Mouse (Mus musculus) heart, postnatal 36 days (tissue): ENCODE measurements at regions not wholly inside any gene's neighbourhood (a gene's known extent, or its start where the extent isn't known, plus 50 kb on each side); places are given as distances from the start of the nearest gene placed in this dataset.

Experiments
- DNase-seq, 2 experiments: peaks; one replicate each; pipeline ENCODE4 v3.0.0; 2021 to 2022
- intact Hi-C: fragments of 180-260 bp; cut with DNase I; formaldehyde crosslinking; loops from one replicate; pipeline ENCODE4 v1.15.1; 2025

DNA sequence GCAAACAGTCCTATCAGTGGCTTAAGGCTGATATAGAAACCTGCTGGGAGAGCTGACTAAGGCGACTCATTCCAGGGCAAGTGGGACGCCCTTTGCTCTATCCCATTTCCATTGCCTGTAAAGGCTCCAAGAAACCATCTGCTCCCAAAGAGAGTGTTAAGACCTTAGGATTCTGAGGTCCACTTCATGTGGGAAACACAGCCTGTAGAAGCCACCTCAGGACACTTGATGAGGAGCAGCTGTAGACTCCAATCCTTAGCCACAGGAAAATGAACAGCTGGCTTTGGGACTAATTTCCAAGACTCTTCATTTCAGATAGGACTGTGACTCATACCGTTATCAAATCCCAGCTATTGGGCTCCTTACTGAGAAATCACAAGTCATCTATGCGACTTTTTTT is 188.6 kb downstream of the Thbs2 start:
- peak in 1 of 2 experiments; percentile 16 for DNase-seq
- intact Hi-C loops, result no loop called here

- no peak for DNase-seq
- intact Hi-C loops, result no loop called here
Observed at GRCm38 (mm10) chr17:14503670-14504069, 190.4 kb downstream of the Thbs2 start.

GRCm38 (mm10) chr17:14501341-14501740 is 192.7 kb downstream of the Thbs2 start:
- no peak for DNase-seq
- intact Hi-C loops, result no loop called here

GRCm38 (mm10) chr17:14497086-14497485 is 196.9 kb downstream of the Thbs2 start:
- no peak for DNase-seq

DNA sequence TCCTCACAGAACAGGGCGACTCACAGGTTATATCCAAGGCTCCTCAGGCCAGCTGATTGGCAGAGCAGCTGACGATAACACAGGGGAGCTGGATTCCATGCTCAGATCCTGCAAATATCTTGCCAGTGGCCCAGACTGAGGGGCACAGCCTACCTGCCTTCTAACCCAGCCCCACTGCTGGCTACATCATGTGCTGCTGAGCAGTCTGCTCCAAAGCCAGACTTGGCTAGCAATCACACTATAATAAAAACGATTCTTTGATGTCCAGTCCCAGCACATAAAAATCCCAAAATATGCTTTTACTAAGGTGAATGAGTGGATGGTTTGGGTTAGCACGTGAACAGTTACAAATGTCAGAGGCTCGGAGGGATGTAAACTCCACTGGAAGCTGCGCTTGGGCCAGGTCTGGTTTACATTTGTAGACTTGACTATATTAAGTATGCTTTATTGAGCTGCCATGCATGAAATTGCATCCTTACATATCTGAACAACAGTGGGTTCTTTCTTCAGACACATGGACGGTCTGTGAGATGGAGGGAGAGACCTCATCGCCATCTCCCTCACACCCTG is 200.2 kb downstream of the Thbs2 start:
- DNase-seq, result no peak
- intact Hi-C loops, result no loop called here

More at GRCm38 (mm10) chr17:14497086-14497485, 196.9 kb downstream of the Thbs2 start:
- intact Hi-C loops, result no loop called here

GRCm38 (mm10) chr17:14492936-14493335 is 201.1 kb downstream of the Thbs2 start:
- no peak for DNase-seq
- intact Hi-C loops, result no loop called here

GRCm38 (mm10) chr17:14481746-14482145 is 202.4 kb downstream of the Smoc2 start:
- no peak for DNase-seq
- intact Hi-C loops, result no loop called here

GRCm38 (mm10) chr17:14478938-14479505 is 199.7 kb downstream of the Smoc2 start:
- intact Hi-C loops, result no loop called here
- DNase-seq, result no peak

DNA sequence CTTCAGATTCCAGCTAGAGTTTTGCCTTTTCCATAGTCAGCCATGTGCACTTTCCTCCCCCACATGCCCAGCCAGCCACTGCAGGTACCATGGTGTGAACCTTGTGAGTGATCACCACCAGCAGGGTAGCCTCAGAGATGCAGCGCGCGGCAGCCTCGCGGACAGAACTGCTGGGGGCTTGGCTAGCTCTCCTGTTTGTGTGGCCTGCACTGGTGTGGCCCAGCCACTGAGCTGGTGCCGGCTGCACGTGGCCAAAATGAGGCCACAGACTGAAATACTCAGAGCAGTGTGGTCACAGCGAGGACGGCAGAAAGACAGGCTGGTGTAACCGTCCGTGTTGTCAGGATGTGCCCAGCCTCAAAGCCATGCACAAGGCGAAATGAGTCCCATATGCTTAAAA is 197.4 kb downstream of the Smoc2 start:
- intact Hi-C loops, result no loop called here
- DNase-seq, result no peak

- intact Hi-C loops, result no loop called here
- DNase-seq, result no peak
Observed at GRCm38 (mm10) chr17:14475778-14476647, 196.7 kb downstream of the Smoc2 start.

GRCm38 (mm10) chr17:14475277-14475676 is 196.0 kb downstream of the Smoc2 start:
- no peak for DNase-seq
- intact Hi-C loops, result no loop called here

GRCm38 (mm10) chr17:14468754-14469488 is 189.6 kb downstream of the Smoc2 start:
- DNase-seq, result no peak
- intact Hi-C loops, result no loop called here

DNA sequence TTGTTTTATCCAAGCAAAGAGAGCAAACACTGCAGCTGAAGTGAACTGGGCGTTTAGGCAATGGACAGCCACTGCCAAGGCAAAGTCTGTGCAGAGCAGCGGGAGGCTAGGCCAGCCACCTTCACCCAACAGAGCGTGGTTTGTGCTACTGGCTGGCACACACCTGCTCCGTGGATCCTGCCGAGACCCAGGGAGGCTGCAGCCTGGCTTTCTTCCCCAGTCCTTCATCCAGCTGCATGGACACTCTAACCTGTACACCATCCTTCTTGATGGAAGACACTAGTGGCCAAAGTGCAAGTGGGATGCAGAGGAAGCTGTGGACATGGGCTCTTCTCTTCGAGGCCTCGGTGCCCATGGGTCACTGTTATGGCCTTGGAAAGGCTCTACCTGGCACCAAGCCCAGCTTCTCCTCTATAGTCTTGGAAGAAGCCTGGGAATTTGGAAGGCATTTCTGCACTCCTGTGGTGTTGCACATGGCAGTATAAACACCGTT is 176.0 kb downstream of the Smoc2 start:
- intact Hi-C loops, result no loop called here
- no peak for DNase-seq
